9 mouse cellular contexts compared by ENCODE assay signal in genomic region chr10:96148250-96148699, GRCm38 (mm10). TPM values are rescaled to one million over a fixed set of nuclear protein-coding genes. Genes with fewer than 3 reads are reported as not detected.
DNase-seq lines count a peak whose midpoint lies in the region; ATAC-seq and TF ChIP-seq lines count a peak whose summit lies in the region.
"Had no signal": no experiment of that assay in that cellular context is flagged by ENCODE, and none has a peak within 500 bp of the region (broad histone marks: within the 10 kb centered on the region; RNA-seq: fewer than 3 reads in every experiment).

No protein-coding gene starts in this region.

- no peaks in the 10 kb centered on the region for H3K9me3 ChIP-seq in intestine, embryonic 14.5 days (ENCODE audit: control insufficient read depth, low read length)
- H3K9me3 ChIP-seq in intestine, postnatal 0 days (ENCODE audit: control insufficient read depth), result no peaks in the 10 kb centered on the region
- no peaks in the 10 kb centered on the region for H3K9me3 ChIP-seq in forebrain, embryonic 15.5 days
- no peaks in the 10 kb centered on the region for H3K9me3 ChIP-seq in neural tube, embryonic 15.5 days (replicated peaks)
- no peaks in the 10 kb centered on the region for H3K9me3 ChIP-seq in liver, embryonic 12.5 days (replicated peaks)

- no peak overlapping the region for H3K27ac ChIP-seq in intestine, embryonic 14.5 days (ENCODE audit: low read depth)
- no peak overlapping the region for H3K27ac ChIP-seq in intestine, postnatal 0 days (ENCODE audit: low read depth, low read length)
- H3K27ac ChIP-seq in forebrain, embryonic 15.5 days (replicated peaks), result no peak overlapping the region
- peak overlapping the region; percentile 18; the same call in 1 of the 2 replicates for H3K27ac ChIP-seq in neural tube, embryonic 15.5 days (replicated peaks)
- H3K27ac ChIP-seq in liver, embryonic 12.5 days, result no peak overlapping the region

- no peaks in the 10 kb centered on the region for H3K36me3 ChIP-seq in intestine, embryonic 14.5 days (ENCODE audit: control insufficient read depth, insufficient read depth, low read length)
- H3K36me3 ChIP-seq in intestine, postnatal 0 days (ENCODE audit: control insufficient read depth, insufficient read depth), result no peaks in the 10 kb centered on the region
- no peaks in the 10 kb centered on the region for H3K36me3 ChIP-seq in forebrain, embryonic 15.5 days
- H3K36me3 ChIP-seq in neural tube, embryonic 15.5 days, result no peaks in the 10 kb centered on the region
- H3K36me3 ChIP-seq in liver, embryonic 12.5 days, result no peaks in the 10 kb centered on the region

- no peak for ATAC-seq in intestine, embryonic 14.5 days (replicated peaks; ENCODE audit: low FRiP score, low TSS enrichment, low read depth)
- no peak for ATAC-seq in intestine, postnatal 0 days
- ATAC-seq in forebrain, embryonic 15.5 days (replicated peaks), result 0 out of 2 replicates have a peak, but pooled peaks have one; percentile 16
- ATAC-seq in neural tube, embryonic 15.5 days (ENCODE audit: low FRiP score), result peak; percentile 65
- ATAC-seq in liver, embryonic 12.5 days, result no peak

- H3K4me2 ChIP-seq in intestine, embryonic 14.5 days (ENCODE audit: low read length), result peak overlapping the region; percentile 13; the same call in 1 of the 2 replicates
- no peak overlapping the region for H3K4me2 ChIP-seq in intestine, postnatal 0 days (replicated peaks; ENCODE audit: low read depth)
- H3K4me2 ChIP-seq in forebrain, embryonic 15.5 days (replicated peaks), result no peak overlapping the region
- H3K4me2 ChIP-seq in neural tube, embryonic 15.5 days, result peak overlapping the region; percentile 29
- H3K4me2 ChIP-seq in liver, embryonic 12.5 days, result no peak overlapping the region

- DNase-seq in intestine, embryonic 14.5 days (ENCODE audit: low spot score), result peak; percentile 56
- DNase-seq in adipocyte (ENCODE audit: low spot score), result peak; percentile 65
- peak; percentile 82 for DNase-seq in kidney, postnatal 14 days
- no peak for DNase-seq in left cerebral cortex, adult 8-10 months (ENCODE audit: low spot score in 2 of 2)

- peaks cover 8% of the 10 kb centered on the region for H3K4me1 ChIP-seq in intestine, embryonic 14.5 days (replicated peaks; ENCODE audit: control insufficient read depth, insufficient read depth, low read length)
- H3K4me1 ChIP-seq in intestine, postnatal 0 days (replicated peaks; ENCODE audit: control insufficient read depth, insufficient read depth, low read length), result no peaks in the 10 kb centered on the region
- H3K4me1 ChIP-seq in forebrain, embryonic 15.5 days, result no peaks in the 10 kb centered on the region
- peaks cover 6% of the 10 kb centered on the region for H3K4me1 ChIP-seq in neural tube, embryonic 15.5 days
- no peaks in the 10 kb centered on the region for H3K4me1 ChIP-seq in liver, embryonic 12.5 days

- no peak for TF ChIP-seq CTCF in intestine, postnatal 0 days (IDR thresholded peaks at IDR 0.05; ENCODE audit: low read depth)

- H3K27me3 ChIP-seq in intestine, embryonic 14.5 days (replicated peaks; ENCODE audit: control insufficient read depth, insufficient read depth, low read length), result no peaks in the 10 kb centered on the region
- no peaks in the 10 kb centered on the region for H3K27me3 ChIP-seq in intestine, postnatal 0 days (replicated peaks; ENCODE audit: control insufficient read depth, insufficient read depth, low read length)
- no peaks in the 10 kb centered on the region for H3K27me3 ChIP-seq in forebrain, embryonic 15.5 days
- no peaks in the 10 kb centered on the region for H3K27me3 ChIP-seq in neural tube, embryonic 15.5 days (replicated peaks)
- H3K27me3 ChIP-seq in liver, embryonic 12.5 days (replicated peaks), result no peaks in the 10 kb centered on the region

- H3K9ac ChIP-seq in intestine, embryonic 14.5 days (ENCODE audit: low read length), result no peak overlapping the region
- no peak overlapping the region for H3K9ac ChIP-seq in intestine, postnatal 0 days (ENCODE audit: low read depth, low read length)
- H3K9ac ChIP-seq in forebrain, embryonic 15.5 days (replicated peaks), result no peak overlapping the region
- H3K9ac ChIP-seq in neural tube, embryonic 15.5 days (replicated peaks), result no peak overlapping the region
- H3K9ac ChIP-seq in liver, embryonic 12.5 days, result no peak overlapping the region

- H3K4me3 ChIP-seq in intestine, embryonic 14.5 days (ENCODE audit: low read depth, low read length), result no peak overlapping the region
- H3K4me3 ChIP-seq in intestine, postnatal 0 days (ENCODE audit: low read depth, low read length), result no peak overlapping the region
- no peak overlapping the region for H3K4me3 ChIP-seq in forebrain, embryonic 15.5 days
- no peak overlapping the region for H3K4me3 ChIP-seq in neural tube, embryonic 15.5 days (replicated peaks)
- no peak overlapping the region for H3K4me3 ChIP-seq in liver, embryonic 12.5 days

- WGBS in intestine, embryonic 14.5 days, result 37% methylated on average over 10 of the region's 10 CpGs
- 32% methylated on average over 10 of the region's 10 CpGs for WGBS in intestine, postnatal 0 days
- 18% methylated on average over 10 of the region's 10 CpGs for WGBS in forebrain, embryonic 15.5 days
- 16% methylated on average over 10 of the region's 10 CpGs for WGBS in neural tube, embryonic 15.5 days
- WGBS in liver, embryonic 12.5 days (ENCODE audit: insufficient replicate concordance), result 70% methylated on average over 10 of the region's 10 CpGs

RNA-seq across cellular contexts. Expression of gene Gm5426, which starts 11.9 kb away (rescaled TPM):
- polyA plus RNA-seq in intestine, embryonic 14.5 days (2014; fragmentation: Nextera tagmentation; extraction: Ambion mirVana), result not detected in 2 replicates
- polyA plus RNA-seq in intestine, postnatal 0 days (2015; fragmentation: Nextera tagmentation; extraction: Ambion mirVana), result not detected in 2 replicates
- polyA plus RNA-seq in forebrain, embryonic 15.5 days (2015; fragmentation: Nextera tagmentation; extraction: Ambion mirVana), result not detected in 2 replicates
- polyA plus RNA-seq in neural tube, embryonic 15.5 days (2015; fragmentation: Nextera tagmentation; extraction: Ambion mirVana), result not detected in 2 replicates
- polyA plus RNA-seq in liver, embryonic 12.5 days (2016; fragmentation: Nextera tagmentation; extraction: Ambion mirVana), result not detected in 2 replicates
- total RNA-seq in left cerebral cortex, adult 8-10 months (2022), result not detected
- polyA plus RNA-seq: heart, postnatal 0 days had no signal

Comparison
In these comparisons a context has a peak if more than half of its experiments do, and no peak if none do; other contexts are left out.
1. H3K4me2 ChIP-seq: peak in intestine, embryonic 14.5 days (single experiment) and neural tube, embryonic 15.5 days (single experiment); none in intestine, postnatal 0 days (single experiment), forebrain, embryonic 15.5 days (single experiment) and liver, embryonic 12.5 days (single experiment).
2. ATAC-seq: peak in forebrain, embryonic 15.5 days (single experiment) and neural tube, embryonic 15.5 days (single experiment); none in intestine, embryonic 14.5 days (single experiment), intestine, postnatal 0 days (single experiment) and liver, embryonic 12.5 days (single experiment).
3. DNase-seq: peak in intestine, embryonic 14.5 days (single experiment), adipocyte (single experiment) and kidney, postnatal 14 days (single experiment); none in left cerebral cortex, adult 8-10 months (0 of 2).